Mouse (Mus musculus) naive thymus-derived CD4-positive, alpha-beta T cell, adult 2 months (primary cell): ENCODE data around the gene Atp1a2.

Experiments
- DNase-seq: peaks from one replicate; pipeline ENCODE4 v3.0.0-alpha.2; 2011; ENCODE audit warnings: low read depth

The Atp1a2 gene

DNA sequence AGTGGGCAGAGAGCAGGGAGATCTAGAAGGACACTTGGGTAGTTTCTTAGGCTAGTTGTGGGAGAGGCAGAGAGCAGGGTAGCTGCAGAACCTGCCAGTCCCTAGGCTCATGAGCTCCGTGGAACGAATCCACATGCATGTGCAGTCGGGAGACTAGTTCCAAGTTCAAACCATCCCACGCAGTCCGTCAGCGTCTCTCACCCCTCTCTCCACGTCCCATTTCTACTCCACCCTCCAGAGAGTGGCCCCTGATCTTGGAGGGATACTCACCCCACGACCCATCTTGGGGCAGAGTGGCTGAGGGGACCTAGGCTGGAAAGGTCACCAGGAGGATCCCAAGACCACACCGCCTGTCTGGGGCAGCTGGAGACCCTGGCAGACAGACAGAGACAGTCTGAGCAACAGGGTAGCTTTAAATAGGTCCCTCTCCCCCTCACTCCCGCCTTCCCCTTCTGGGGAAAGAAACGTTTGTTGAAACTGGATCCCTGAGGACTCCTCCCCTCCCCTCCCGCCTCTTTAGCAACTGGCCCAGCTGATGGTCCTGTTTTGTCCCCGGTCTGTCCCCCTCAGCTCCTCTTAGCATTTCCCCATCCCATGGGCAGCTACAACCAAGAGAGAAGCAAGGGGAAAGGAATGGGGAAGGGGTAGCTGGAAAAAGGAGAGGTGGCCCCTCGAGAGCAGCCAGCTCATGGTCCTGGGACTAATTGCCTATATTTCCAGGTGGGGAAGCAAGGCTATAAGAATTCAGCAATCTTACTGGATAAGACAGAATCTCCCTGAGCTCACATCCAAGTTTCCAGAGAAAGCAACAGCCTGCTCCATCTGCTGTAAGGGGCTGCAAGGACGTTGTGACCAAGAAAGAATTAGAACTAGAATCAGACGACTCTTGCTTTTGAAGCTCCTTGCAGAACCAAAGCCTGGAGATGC lies at the start of gene Atp1a2:
TSS of gene Atp1a2 (minus strand) at position 454 of the 927 bp plus-strand sequence.
- no peak for DNase-seq

DNA sequence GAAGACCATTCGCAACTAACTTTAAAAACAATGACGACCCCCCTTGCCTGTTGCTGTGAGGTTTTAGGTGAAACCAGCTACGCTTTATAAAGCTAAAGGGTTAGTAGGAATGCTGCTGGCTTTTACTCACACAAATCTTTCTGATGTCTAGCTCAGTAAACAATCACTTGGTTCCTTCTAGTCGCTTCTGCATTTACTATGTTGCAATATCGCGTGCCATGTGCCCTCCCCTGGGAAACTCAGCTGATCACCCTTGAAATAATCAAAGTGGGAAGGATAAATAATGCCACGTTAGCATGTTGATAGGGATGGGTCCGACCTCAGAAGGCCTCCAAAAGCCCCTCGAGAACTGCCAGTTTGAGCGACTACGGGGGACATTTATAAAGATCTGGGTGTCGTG lies 49.5 kb upstream of the Atp1a2 start:
- DNase-seq, result no peak

DNA sequence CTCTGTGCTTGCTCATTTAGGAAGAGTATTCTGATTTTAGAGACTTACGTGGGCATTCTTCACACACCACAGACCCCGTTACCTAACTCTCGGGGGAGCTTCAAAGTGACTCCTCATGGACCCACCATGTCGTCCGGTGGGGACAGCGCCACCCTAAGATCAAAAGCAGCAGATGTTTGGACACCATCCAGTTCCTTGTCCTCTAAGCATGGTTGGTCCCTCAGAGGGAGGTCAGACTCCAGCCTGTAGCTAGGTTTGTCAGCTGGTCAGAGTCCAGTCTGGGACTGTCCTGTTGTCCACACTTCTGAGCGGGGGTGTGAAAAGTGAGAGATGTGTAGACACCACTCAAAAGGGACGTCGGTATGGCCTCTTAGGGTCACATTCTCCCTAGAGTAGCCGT lies 48.8 kb upstream of the Atp1a2 start:
- no peak for DNase-seq

- no peak for DNase-seq
Observed at GRCm38 (mm10) chr1:172344820-172345219, 47.0 kb upstream of the Atp1a2 start.

GRCm38 (mm10) chr1:172343914-172344313 lies 46.0 kb upstream of the Atp1a2 start:
- DNase-seq, result no peak

GRCm38 (mm10) chr1:172342729-172343128 lies 44.9 kb upstream of the Atp1a2 start:
- no peak for DNase-seq

DNA sequence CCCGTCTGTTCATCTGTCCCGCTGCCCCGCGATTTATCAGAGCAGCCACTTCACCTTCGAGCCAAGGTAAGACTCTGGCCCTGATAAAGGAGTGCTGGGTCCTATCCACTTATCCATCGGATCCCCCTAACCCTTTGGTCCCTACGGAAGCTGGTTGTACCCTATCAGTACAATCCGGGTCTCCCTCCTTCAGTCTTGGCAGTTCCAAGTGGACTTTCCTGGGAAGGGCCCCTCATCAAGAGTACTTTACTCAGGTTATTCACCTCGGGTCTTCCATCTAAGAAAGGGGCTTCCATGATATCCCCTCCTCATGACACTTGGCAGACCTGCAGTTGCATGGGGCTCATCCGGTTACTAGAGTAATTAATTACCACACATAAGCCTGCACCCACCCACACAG lies 43.5 kb upstream of the Atp1a2 start:
- DNase-seq, result no peak

GRCm38 (mm10) chr1:172340729-172341321 lies 43.0 kb upstream of the Atp1a2 start, which contains the start of gene Kcnj10:
Gene Kcnj10 (plus strand): TSS chr1:172341210.
- DNase-seq, result peak; percentile 63

DNA sequence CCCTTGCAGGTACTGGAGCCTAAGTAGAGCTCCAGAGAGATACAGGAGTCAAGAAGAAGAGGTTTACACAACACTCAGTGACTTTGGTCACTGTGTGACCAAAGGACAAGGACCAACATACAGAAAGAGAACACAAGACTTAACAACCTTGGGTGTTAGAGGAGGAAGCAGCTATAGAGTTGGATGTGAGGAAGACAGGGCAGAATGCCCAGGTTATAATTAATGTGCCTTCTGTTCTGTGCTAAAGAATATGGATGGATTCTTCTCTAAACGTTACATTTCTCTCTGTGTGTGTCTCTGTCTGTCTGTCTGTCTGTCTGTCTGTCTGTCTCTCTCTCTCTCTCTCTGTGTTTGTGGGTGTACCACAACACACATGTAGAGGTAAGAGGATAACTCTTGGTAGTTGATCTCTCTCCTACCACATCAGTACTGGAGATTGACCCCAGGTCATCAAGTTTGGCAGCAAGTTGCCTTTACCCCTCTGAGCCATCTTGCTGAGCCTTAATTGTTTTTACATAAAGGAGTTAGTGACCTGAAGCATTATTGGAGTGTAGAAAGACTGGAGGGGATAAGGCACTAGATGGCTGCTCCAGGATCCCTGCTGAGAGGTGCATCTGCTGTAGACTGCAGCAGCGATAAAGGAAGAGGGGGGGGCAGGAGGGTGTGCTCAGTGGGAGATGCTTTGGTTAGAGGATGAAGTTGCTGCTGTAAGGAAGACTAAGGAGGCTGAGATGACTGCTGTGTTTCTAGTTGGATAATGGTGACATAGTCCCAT lies 39.7 kb upstream of the Atp1a2 start:
- DNase-seq, result no peak

DNA sequence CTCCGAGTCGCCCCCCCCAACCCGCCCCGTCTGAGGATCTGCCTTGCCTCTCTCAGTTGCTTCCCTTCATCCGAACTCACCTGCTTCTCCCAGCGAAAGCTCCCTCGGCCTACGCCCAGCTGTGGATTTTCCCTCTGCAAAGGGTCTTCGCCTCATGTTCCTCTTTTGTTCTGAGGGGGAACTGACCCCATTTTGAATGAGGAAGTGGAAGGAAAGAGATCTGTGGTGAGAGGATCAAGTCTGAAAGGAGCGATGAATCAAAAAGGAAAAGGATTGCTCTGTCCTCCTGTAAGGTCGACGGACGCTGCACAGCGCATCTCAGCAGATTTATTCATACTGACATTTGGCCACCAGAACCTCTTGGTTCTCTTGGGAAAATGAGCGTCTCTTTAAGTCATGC lies 37.9 kb upstream of the Atp1a2 start:
- no peak for DNase-seq

GRCm38 (mm10) chr1:172333512-172333911 lies 35.6 kb upstream of the Atp1a2 start:
- DNase-seq, result no peak

GRCm38 (mm10) chr1:172332925-172333324 lies 35.1 kb upstream of the Atp1a2 start:
- DNase-seq, result no peak

GRCm38 (mm10) chr1:172331422-172331947 lies 33.6 kb upstream of the Atp1a2 start:
- DNase-seq, result no peak

DNA sequence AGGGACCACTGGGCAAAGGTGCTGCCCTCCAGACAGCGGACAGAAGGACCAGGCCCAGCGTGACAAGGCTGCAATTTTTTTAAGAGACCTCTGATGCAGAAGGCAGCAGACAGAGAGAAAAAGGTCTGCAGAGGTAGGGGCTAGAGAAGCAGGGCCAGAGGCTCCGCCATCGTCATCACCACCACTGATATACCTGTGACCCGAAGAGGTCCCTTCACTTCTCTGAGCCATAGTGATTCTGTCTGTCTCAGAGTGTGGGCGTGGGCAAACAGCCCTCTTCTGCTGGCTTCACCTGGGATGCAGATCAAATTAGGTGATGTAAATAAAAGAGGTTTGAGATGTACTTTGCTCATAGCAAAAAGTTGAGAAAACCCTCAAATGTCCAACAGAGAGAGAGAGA lies 31.8 kb upstream of the Atp1a2 start:
- DNase-seq, result no peak

- DNase-seq, result no peak
Observed at GRCm38 (mm10) chr1:172329131-172329530, 31.3 kb upstream of the Atp1a2 start, which contains the start of gene Kcnj9. Gene Kcnj9 (minus strand): TSS chr1:172329318.

GRCm38 (mm10) chr1:172328461-172328860 lies 30.6 kb upstream of the Atp1a2 start:
- DNase-seq, result no peak

DNA sequence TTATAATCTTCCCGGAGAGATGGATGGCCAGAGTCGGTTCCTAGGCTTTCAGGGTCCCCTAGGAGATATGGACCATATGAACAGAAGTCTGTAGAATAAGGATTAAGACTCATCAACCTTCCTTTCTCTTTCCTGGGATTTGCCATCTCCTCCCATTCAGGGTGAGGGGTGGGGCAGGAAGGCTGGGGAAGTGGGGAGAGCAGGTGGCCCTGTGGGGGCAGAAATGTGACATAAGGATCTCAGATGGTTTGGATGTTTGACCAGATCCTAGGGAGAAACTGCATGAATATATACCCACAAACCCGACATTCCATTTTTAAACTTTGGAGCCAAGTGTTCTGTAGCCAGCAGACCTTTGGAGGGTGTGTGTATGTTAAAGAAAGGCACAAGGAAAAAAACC lies 30.2 kb upstream of the Atp1a2 start:
- no peak for DNase-seq

GRCm38 (mm10) chr1:172327206-172328001 lies 29.5 kb upstream of the Atp1a2 start:
- no peak for DNase-seq

DNA sequence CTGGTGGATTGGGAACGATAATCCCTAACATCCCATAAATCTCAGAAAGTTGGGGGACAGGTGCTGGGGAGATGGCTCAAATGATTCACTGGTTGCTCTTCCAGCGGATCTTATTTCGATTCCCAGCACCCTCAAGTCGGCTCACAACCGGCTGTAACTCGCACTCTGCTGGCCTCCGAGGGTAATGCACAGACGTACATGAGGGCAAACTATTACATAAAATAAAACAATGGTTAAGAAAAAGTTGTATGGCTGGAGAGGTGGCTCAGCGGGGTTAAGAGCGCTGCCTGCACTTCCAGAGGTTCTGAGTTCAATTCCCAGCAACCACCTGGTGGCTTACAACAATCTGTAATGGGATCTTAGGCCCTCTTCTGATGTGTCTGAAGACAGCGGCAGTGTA lies 28.8 kb upstream of the Atp1a2 start:
- DNase-seq, result peak; percentile 17

DNA sequence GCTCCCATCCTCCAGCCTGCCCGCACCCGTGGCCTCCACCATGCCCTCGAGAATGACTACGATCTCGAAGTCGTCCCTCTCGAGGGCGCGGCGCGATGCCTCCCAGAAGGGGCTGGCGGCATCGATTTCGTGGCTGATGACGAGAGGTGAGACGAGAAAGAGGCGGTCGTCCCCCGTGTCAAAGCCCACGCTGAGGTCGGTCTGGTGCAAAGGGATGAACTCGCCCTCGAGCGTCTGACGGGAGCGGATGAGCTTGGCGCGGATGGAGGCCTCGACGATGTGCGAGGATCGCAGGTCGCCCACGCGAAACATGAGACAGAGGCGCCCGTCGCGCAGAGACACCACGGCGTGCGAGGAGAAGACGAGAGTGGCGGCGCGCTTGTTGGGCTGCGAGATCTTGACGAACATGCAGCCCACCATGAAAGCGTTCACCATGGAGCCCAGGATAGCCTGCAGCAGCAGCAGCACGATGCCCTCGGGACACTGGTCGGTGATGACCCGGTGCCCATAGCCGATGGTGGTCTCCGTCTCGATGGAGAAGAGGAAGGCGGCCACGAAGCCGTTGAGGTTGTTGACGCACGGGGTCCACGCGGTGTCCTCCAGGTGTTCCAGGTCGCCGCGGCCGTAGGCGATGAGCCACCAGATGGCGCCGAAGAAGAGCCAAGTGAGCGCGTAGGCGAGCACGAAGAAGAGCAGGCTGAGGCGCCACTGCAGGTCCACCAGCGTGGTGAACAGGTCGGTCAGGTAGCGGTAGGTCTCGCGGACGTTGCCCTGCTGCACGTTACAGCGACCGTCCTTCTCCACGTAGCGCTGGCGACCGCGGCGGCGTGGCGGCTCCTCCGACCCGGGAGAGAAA lies 28.0 kb upstream of the Atp1a2 start:
- DNase-seq, result peak; percentile 78
